Mouse (Mus musculus): ENCODE data around the gene Cdc25b. TPM values are rescaled to one million over a fixed set of nuclear protein-coding genes. Genes with fewer than 3 reads are reported as not detected.

Cdc25b gene
- 102 TPM for polyA plus RNA-seq (2017; shearing (Covaris generic))

GRCm38 (mm10) chr2:131186771-131187601 is at the start of gene Cdc25b, which contains the start of gene Spef1:
Cdc25b (plus strand) TSS chr2:131186949.
Spef1 (minus strand) TSS chr2:131187282.

GRCm38 (mm10) chr2:131159938-131160581 is 26.7 kb upstream of the Cdc25b start, which contains the start of gene 1700037H04Rik:
1700037H04Rik (minus strand) TSS chr2:131160081.

DNA sequence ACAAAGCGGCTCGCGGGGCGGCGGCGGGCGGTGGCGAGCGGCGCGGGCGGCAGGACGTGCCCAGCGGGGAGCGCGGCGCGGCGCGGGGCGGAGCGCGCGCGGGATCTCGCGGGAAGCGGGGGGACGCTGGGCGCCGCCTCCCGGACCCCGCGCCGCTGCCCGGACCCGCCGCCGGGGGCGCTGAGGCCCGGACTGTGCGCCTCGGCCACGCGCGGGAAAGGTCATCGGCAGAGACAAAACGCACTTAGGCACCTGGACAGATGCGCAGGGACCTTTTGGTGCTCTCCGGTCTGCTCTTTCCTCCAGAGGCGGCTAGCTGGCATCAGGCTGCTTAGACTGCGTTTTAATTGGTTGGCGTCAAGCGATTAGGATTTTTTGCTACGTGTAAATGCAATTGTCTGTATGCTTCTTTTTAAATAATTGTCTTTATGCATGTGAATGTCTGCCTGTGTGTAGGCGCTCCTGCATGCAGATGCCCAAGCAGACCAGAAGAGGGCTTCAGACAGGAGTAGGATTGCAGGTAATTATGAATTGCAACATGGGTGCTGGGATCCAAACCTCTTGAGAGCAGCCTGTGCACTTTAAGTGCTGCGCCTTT is 6.7 kb upstream of the Cdc25b start, which contains the start of gene Cenpb:
Gene Cenpb, minus strand, starts transcription at position 78 of the 598 bp plus-strand sequence.

GRCm38 (mm10) chr2:131206778-131207177 is 20.0 kb downstream of the Cdc25b start, which contains the start of gene Ap5s1:
Ap5s1 (plus strand) TSS chr2:131207078.

DNA sequence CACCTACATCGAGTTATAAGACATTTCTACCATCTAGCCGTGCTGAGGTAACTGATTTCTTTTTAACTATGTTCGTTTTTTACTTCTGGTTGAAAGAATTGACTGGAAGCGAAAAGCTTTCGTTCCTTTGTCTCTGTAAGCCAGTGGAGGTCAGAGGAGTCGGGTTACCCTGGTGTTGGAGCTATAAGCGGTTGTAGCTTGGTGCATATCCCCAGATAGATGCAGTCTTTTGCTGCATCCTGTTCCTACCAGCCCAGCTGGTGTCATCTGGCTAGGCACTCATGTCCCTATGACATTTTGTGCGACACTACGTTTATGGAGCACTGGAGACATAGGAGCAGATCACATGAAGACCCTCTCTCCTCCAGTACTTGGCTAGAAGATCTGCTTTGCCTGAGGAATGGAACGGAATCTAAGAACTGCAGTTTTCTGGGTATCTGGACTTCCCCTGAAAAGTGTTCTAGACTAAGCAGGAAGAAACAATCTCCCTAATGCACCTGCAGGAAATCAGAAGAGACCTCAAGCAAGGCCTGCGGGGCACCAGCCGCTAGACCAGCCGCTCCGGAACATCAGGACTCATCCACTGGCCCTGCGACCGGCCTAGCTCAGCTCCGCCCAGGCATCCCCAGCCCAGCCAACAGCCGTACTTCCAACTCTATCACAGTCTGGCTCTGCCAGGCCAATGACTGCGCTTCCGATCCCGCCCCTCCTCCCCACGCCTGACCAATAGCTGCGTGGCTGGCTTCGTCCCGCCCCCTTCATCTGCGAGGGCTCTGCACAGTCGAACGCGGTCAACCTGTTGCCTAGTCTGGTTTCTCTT is 46.8 kb downstream of the Cdc25b start, which contains the start of gene Mavs:
Gene Mavs, plus strand, starts transcription at position 757 of the 820 bp plus-strand sequence.

Other genes with a start within 250 kb of the Cdc25b start
- gene Gfra4, start 143.9 kb upstream of the Cdc25b start, polyA plus RNA-seq (2017; shearing (Covaris generic)): not detected
- gene Adam33, start 123.1 kb upstream of the Cdc25b start, polyA plus RNA-seq (2017; shearing (Covaris generic)): not detected
- 0.10 TPM for gene Siglec1, start 100.2 kb upstream of the Cdc25b start, polyA plus RNA-seq (2017; shearing (Covaris generic))
- gene Hspa12b, start 59.7 kb upstream of the Cdc25b start, polyA plus RNA-seq (2017; shearing (Covaris generic)): not detected
- gene Gm11037, start 53.5 kb upstream of the Cdc25b start, polyA plus RNA-seq (2017; shearing (Covaris generic)): not detected
- gene 1700037H04Rik, start 26.9 kb upstream of the Cdc25b start, polyA plus RNA-seq (2017; shearing (Covaris generic)): 49.0 TPM
- 2.1 TPM for gene Cenpb, start 6.9 kb upstream of the Cdc25b start, polyA plus RNA-seq (2017; shearing (Covaris generic))
- gene Spef1, start 333 bp downstream of the Cdc25b start, polyA plus RNA-seq (2017; shearing (Covaris generic)): not detected
- 25.5 TPM for gene Ap5s1, start 20.1 kb downstream of the Cdc25b start, polyA plus RNA-seq (2017; shearing (Covaris generic))
- gene Mavs, start 47.1 kb downstream of the Cdc25b start, polyA plus RNA-seq (2017; shearing (Covaris generic)): 32.7 TPM
- gene Pank2, start 75.5 kb downstream of the Cdc25b start, polyA plus RNA-seq (2017; shearing (Covaris generic)): 7.5 TPM
- 0.91 TPM for gene Rnf24, start 165.9 kb downstream of the Cdc25b start, polyA plus RNA-seq (2017; shearing (Covaris generic))